Mouse (Mus musculus): Measurements from ENCODE around the gene Cgnl1. TPM values are rescaled to one million over a fixed set of nuclear protein-coding genes. Genes with fewer than 3 reads are reported as not detected.

Cgnl1 gene
- polyA plus RNA-seq, 1 experiment from 2014 or later, result 4.6 TPM

DNA sequence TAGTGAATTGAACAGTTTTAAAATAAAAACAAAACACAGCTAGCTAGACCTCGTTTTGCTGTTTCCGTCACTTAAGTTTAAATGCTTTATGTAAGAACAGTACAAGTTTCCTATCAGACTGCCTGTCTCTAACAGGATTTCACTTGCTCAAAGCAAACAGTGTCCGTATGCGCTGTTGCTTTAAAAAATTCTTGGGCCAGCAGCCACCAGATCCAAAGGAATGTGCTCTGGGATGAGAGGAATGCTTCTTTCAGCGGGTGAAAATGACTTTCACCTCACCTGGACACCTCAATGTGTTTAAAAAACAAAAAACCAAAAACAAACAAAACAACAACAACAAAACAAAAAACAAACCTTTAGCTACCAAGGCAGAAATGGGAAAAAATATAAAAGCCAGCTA lies 54.4 kb downstream of the Cgnl1 start:
- no peaks in the 10 kb centered on the region for H3K36me3 ChIP-seq (ENCODE audit: control insufficient read depth, insufficient read depth, low read length)
- no peaks in the 10 kb centered on the region for H3K9me3 ChIP-seq (ENCODE audit: control insufficient read depth, low read length)
- DNase-seq (ENCODE audit: low spot score, missing footprints) (peak; percentile 81), ATAC-seq (ENCODE audit: low FRiP score) (no peak)
- no peak overlapping the region for H3K4me3 ChIP-seq (ENCODE audit: low read depth, low read length)
- no peak overlapping the region for H3K9ac ChIP-seq (ENCODE audit: low read length)
- 72% methylated on average over 5 of the region's 5 CpGs for WGBS
- H3K27me3 ChIP-seq (ENCODE audit: control insufficient read depth, insufficient read depth, low read length), result no peaks in the 10 kb centered on the region
- H3K27ac ChIP-seq (ENCODE audit: low read depth, low read length), result no peak overlapping the region
- no peak overlapping the region for H3K4me2 ChIP-seq
- H3K4me1 ChIP-seq (ENCODE audit: control insufficient read depth, insufficient read depth, low read length), result peaks cover 3% of the 10 kb centered on the region; the same call in 1 of the 2 replicates

DNA sequence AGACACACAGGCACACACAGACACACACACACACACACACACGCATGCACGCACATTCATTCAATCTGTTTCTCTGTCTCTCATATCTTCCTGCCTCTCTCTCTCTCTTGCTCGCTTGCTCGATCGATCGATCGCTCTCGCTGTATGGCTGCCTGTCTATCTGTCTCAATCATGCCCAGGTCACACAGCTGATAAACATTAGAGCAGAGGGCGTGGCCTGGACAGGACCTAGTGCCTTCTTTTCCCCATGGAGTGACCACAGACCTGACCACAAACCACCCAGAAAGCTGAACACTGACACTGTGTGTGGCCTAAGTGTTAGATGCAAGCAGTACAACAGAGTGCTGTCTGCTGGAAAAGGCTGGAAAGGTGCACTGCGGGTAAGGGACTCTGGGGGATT lies 60.6 kb downstream of the Cgnl1 start:
- H3K27me3 ChIP-seq (ENCODE audit: control insufficient read depth, insufficient read depth, low read length), result no peaks in the 10 kb centered on the region
- H3K4me2 ChIP-seq, result no peak overlapping the region
- no peaks in the 10 kb centered on the region for H3K36me3 ChIP-seq (ENCODE audit: control insufficient read depth, insufficient read depth, low read length)
- 90% methylated on average over 10 of the region's 10 CpGs for WGBS
- no peaks in the 10 kb centered on the region for H3K9me3 ChIP-seq (ENCODE audit: control insufficient read depth, low read length)
- no peak for ATAC-seq (ENCODE audit: low FRiP score)
- H3K9ac ChIP-seq (ENCODE audit: low read length), result no peak overlapping the region
- peak; percentile 82 for DNase-seq (ENCODE audit: low spot score, missing footprints)
- H3K4me1 ChIP-seq (ENCODE audit: control insufficient read depth, insufficient read depth, low read length), result no peaks in the 10 kb centered on the region
- H3K4me3 ChIP-seq (ENCODE audit: low read depth, low read length), result no peak overlapping the region
- no peak overlapping the region for H3K27ac ChIP-seq (ENCODE audit: low read depth, low read length)

DNA sequence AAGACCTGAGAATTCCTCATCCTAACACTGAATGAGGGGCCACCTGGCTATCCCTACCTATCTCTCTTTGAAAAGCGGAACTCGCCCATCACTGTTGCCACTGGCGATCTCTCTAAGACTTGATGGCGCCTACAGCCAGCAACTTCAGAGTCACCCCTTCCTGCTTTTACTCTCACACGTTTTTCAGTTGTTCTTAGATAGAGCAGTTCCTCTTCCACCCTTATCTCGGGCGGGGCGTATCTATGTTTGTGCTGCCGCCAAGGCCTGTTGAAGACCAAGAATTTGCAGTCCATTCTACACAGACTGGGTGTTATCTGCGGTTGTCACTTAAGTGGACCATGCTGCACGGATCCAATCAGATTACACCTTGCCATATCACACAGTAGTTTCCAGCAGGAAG lies 62.2 kb downstream of the Cgnl1 start:
- Histone ChIP-seq H3K9ac (ENCODE audit: low read length) (no peak overlapping the region), H3K27ac (ENCODE audit: low read depth, low read length) (no peak overlapping the region), H3K4me3 (ENCODE audit: low read depth, low read length) (no peak overlapping the region), H3K4me2 (no peak overlapping the region), H3K27me3 (ENCODE audit: control insufficient read depth, insufficient read depth, low read length) (no peaks in the 10 kb centered on the region), H3K36me3 (ENCODE audit: control insufficient read depth, insufficient read depth, low read length) (no peaks in the 10 kb centered on the region), H3K9me3 (ENCODE audit: control insufficient read depth, low read length) (no peaks in the 10 kb centered on the region), H3K4me1 (ENCODE audit: control insufficient read depth, insufficient read depth, low read length) (no peaks in the 10 kb centered on the region)
- DNase-seq (ENCODE audit: low spot score, missing footprints) (peak; percentile 19), ATAC-seq (ENCODE audit: low FRiP score) (no peak)
- WGBS, result 89% methylated on average over 11 of the region's 11 CpGs

DNA sequence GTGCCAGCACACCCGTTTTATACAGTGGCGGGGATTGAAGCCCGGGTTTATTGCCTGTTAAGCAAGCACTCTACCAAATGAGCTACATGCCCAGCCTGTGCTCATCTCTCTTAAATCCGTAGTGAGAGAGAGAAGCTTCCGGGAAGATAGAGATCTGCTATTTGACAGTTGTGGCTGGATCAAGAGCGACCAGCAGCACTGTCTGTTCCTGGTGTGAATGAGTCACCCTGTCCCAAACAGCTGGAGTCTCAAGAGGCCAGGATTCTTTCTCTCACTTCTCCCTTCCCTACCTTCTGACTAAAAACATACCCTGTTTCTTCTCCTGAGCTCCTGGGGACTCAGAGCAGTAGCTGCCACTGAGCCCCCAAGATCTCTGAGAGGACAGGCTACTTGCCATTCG lies 63.4 kb downstream of the Cgnl1 start:
- Histone ChIP-seq H3K9me3 (ENCODE audit: control insufficient read depth, low read length) (no peaks in the 10 kb centered on the region), H3K36me3 (ENCODE audit: control insufficient read depth, insufficient read depth, low read length) (no peaks in the 10 kb centered on the region), H3K27ac (ENCODE audit: low read depth, low read length) (no peak overlapping the region), H3K4me2 (no peak overlapping the region), H3K4me1 (ENCODE audit: control insufficient read depth, insufficient read depth, low read length) (no peaks in the 10 kb centered on the region), H3K4me3 (ENCODE audit: low read depth, low read length) (no peak overlapping the region), H3K27me3 (ENCODE audit: control insufficient read depth, insufficient read depth, low read length) (no peaks in the 10 kb centered on the region), H3K9ac (ENCODE audit: low read length) (no peak overlapping the region)
- ATAC-seq (ENCODE audit: low FRiP score) (no peak), DNase-seq (ENCODE audit: low spot score, missing footprints) (no peak)
- 90% methylated on average over 7 of the region's 7 CpGs for WGBS

DNA sequence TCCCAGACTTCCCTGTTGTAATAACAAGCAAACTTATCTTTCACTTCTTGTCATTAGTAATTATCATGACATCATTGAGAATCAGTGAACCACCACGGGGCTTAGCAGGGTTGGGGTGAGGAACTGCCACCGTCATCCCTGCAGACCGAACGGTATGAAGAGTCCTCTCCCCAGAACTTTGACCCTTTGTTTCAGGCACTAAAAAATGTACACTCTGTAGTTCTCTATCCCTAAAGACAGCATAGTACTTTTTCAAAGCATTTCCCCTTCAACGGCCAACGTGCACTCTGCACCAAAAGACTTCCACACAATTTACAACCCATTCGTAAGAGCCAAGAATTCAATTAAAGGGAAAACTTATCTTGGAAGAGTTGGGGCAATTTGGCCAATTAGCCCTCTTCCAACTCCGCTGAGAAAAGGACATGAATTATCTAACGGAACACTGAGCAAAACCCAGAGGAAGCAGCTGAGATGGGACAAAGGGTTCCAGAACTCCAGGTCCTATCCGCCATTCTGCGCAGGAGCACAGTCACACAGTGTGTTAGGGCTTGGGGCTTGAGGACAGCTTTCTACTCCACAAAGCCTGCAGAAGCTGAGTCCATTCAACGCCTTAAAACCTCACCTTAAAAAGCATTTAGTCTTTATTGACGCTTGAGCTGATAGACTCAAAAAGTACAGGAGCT lies 66.9 kb downstream of the Cgnl1 start:
- WGBS, result 88% methylated on average over 13 of the region's 13 CpGs
- no peaks in the 10 kb centered on the region for H3K4me1 ChIP-seq (ENCODE audit: control insufficient read depth, insufficient read depth, low read length)
- H3K27me3 ChIP-seq (ENCODE audit: control insufficient read depth, insufficient read depth, low read length), result no peaks in the 10 kb centered on the region
- no peak overlapping the region for H3K4me3 ChIP-seq (ENCODE audit: low read depth, low read length)
- DNase-seq (ENCODE audit: low spot score, missing footprints) (no peak), ATAC-seq (ENCODE audit: low FRiP score) (no peak)
- no peaks in the 10 kb centered on the region for H3K36me3 ChIP-seq (ENCODE audit: control insufficient read depth, insufficient read depth, low read length)
- H3K9ac ChIP-seq (ENCODE audit: low read length), result no peak overlapping the region
- no peaks in the 10 kb centered on the region for H3K9me3 ChIP-seq (ENCODE audit: control insufficient read depth, low read length)
- no peak overlapping the region for H3K27ac ChIP-seq (ENCODE audit: low read depth, low read length)
- H3K4me2 ChIP-seq, result no peak overlapping the region

DNA sequence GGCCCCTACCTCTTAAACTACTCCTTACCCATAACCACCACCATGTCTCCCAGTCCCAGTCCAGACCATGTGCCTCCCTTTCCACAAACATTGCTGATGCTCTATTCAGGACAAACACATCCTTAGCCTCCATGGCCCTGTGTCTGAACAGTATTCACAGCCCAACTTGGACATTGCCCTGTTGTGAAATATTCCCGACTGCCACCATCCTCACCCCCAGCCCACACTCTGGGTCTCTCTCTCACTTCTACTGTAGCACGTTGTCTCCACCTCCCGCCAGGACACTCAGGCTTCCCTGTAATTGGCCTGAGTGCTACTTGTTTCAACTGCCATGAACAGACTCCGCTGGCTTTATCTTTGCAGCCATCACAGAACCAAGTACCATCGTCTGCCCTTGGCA lies 72.3 kb downstream of the Cgnl1 start:
- H3K9ac ChIP-seq (ENCODE audit: low read length), result no peak overlapping the region
- H3K36me3 ChIP-seq (ENCODE audit: control insufficient read depth, insufficient read depth, low read length), result no peaks in the 10 kb centered on the region
- no peaks in the 10 kb centered on the region; the same call in 1 of the 2 replicates for H3K4me1 ChIP-seq (ENCODE audit: control insufficient read depth, insufficient read depth, low read length)
- no peak overlapping the region for H3K4me3 ChIP-seq (ENCODE audit: low read depth, low read length)
- DNase-seq (ENCODE audit: low spot score, missing footprints) (no peak), ATAC-seq (ENCODE audit: low FRiP score) (no peak)
- H3K9me3 ChIP-seq (ENCODE audit: control insufficient read depth, low read length), result no peaks in the 10 kb centered on the region
- H3K27ac ChIP-seq (ENCODE audit: low read depth, low read length), result no peak overlapping the region
- 92% methylated on average over 5 of the region's 5 CpGs for WGBS
- H3K27me3 ChIP-seq (ENCODE audit: control insufficient read depth, insufficient read depth, low read length), result no peaks in the 10 kb centered on the region
- H3K4me2 ChIP-seq, result no peak overlapping the region

DNA sequence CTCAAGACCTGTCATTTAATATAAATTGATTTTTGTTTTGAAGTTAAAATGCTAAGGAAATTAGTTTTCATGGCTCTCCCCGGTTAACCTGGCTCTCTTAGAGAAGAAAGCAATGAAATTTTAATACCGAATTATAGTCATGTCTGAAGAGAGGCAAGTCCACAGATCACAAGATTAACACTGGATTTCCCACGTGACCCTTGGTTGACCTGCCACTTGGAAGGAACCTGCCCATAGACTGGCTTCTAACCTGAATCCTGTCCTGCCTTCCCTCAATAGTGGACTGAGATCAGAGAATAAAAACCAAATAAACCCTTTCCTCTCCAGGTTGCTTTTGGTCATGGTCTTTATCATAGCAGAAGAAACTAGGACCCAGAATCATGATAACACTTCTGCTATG lies 73.3 kb downstream of the Cgnl1 start:
- DNase-seq (ENCODE audit: low spot score, missing footprints) (no peak), ATAC-seq (ENCODE audit: low FRiP score) (no peak)
- no peaks in the 10 kb centered on the region for H3K9me3 ChIP-seq (ENCODE audit: control insufficient read depth, low read length)
- no peaks in the 10 kb centered on the region for H3K27me3 ChIP-seq (ENCODE audit: control insufficient read depth, insufficient read depth, low read length)
- no peak overlapping the region for H3K4me2 ChIP-seq
- 87% methylated on average over 3 of the region's 3 CpGs for WGBS
- no peaks in the 10 kb centered on the region; the same call in 1 of the 2 replicates for H3K4me1 ChIP-seq (ENCODE audit: control insufficient read depth, insufficient read depth, low read length)
- H3K36me3 ChIP-seq (ENCODE audit: control insufficient read depth, insufficient read depth, low read length), result no peaks in the 10 kb centered on the region
- no peak overlapping the region for H3K9ac ChIP-seq (ENCODE audit: low read length)
- no peak overlapping the region for H3K27ac ChIP-seq (ENCODE audit: low read depth, low read length)
- no peak overlapping the region for H3K4me3 ChIP-seq (ENCODE audit: low read depth, low read length)

DNA sequence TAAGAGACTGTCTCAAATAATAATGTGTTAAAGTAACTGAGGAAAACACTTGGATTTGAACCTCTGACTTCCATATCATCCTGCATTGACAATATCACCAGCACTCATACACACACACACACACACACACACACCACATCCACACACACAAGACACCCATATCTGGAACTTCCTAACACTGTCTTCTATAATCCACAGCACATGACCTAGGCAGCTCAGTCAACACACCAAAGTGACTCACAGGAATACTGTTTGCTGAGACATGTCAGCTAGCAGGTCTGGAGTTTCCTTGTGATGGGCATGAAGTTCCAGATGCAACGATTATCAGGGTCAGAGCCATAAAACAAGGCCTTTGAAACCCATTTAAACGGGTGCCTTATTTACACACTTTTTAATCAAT lies 74.2 kb downstream of the Cgnl1 start:
- H3K9ac ChIP-seq (ENCODE audit: low read length), result no peak overlapping the region
- no peaks in the 10 kb centered on the region for H3K36me3 ChIP-seq (ENCODE audit: control insufficient read depth, insufficient read depth, low read length)
- WGBS, result 88% methylated on average over 2 of the region's 2 CpGs
- no peak overlapping the region for H3K4me2 ChIP-seq
- ATAC-seq (ENCODE audit: low FRiP score), result no peak
- H3K27me3 ChIP-seq (ENCODE audit: control insufficient read depth, insufficient read depth, low read length), result no peaks in the 10 kb centered on the region
- H3K9me3 ChIP-seq (ENCODE audit: control insufficient read depth, low read length), result no peaks in the 10 kb centered on the region
- H3K27ac ChIP-seq (ENCODE audit: low read depth, low read length), result no peak overlapping the region
- no peaks in the 10 kb centered on the region; the same call in 1 of the 2 replicates for H3K4me1 ChIP-seq (ENCODE audit: control insufficient read depth, insufficient read depth, low read length)
- no peak for DNase-seq (ENCODE audit: low spot score, missing footprints)
- no peak overlapping the region for H3K4me3 ChIP-seq (ENCODE audit: low read depth, low read length)

DNA sequence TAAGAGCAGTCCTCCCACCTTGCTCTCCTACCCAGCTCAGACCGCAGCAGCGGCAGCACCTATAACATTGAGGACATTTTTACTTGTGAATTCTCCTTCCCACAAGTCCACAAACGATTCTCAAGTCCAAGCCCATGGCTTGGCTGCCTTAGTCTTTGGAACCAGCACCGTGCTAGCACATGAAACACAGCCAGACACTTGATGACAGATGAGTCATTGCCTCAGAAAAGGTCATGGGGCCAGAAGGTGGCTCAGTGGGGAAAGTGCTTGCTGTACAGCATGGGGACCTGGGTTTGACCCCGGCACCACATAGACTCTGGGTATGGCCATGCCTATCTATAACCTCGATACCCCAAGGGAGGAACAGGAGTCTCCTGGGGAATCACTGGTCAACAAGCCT lies 74.6 kb downstream of the Cgnl1 start:
- no peak overlapping the region for H3K4me3 ChIP-seq (ENCODE audit: low read depth, low read length)
- no peaks in the 10 kb centered on the region; the same call in 1 of the 2 replicates for H3K4me1 ChIP-seq (ENCODE audit: control insufficient read depth, insufficient read depth, low read length)
- no peaks in the 10 kb centered on the region for H3K36me3 ChIP-seq (ENCODE audit: control insufficient read depth, insufficient read depth, low read length)
- H3K9me3 ChIP-seq (ENCODE audit: control insufficient read depth, low read length), result no peaks in the 10 kb centered on the region
- ATAC-seq (ENCODE audit: low FRiP score) (no peak), DNase-seq (ENCODE audit: low spot score, missing footprints) (no peak)
- no peak overlapping the region for H3K9ac ChIP-seq (ENCODE audit: low read length)
- H3K27ac ChIP-seq (ENCODE audit: low read depth, low read length), result no peak overlapping the region
- no peaks in the 10 kb centered on the region for H3K27me3 ChIP-seq (ENCODE audit: control insufficient read depth, insufficient read depth, low read length)
- no peak overlapping the region for H3K4me2 ChIP-seq
- WGBS, result 90% methylated on average over 6 of the region's 6 CpGs

Data from midbrain, embryonic 11.5 days (tissue).